Mouse (Mus musculus): Measurements from ENCODE around the gene Rnd2.
"Not testable (repeated sequence)": the region's sequence is repeated elsewhere in the genome, so short reads cannot be mapped to it uniquely, and the experiment has no call there.

- not testable (repeated sequence) for TF ChIP-seq CTCF (IDR thresholded peaks at IDR 0.05; ENCODE audit: low read depth, low read length); GATA2 (IDR thresholded peaks at IDR 0.05; ENCODE audit: borderline replicate concordance, low read depth, low read length); GATA1 (IDR thresholded peaks at IDR 0.05; ENCODE audit: borderline replicate concordance, low read length); TAL1 (conservative IDR thresholded peaks at IDR 0.05; ENCODE audit: low read depth, low read length); POLR2AphosphoS5 (IDR thresholded peaks at IDR 0.05; ENCODE audit: insufficient replicate concordance, low read depth, low read length)
These were observed 15.2 kb upstream of the Rnd2 start for GRCm38 (mm10) chr11:101449596-101449995.
